Mouse (Mus musculus) embryonic facial prominence, embryonic 10.5 days (tissue): Measurements from ENCODE around the gene Kcnd1. TPM values are rescaled to one million over a fixed set of nuclear protein-coding genes. Genes with fewer than 3 reads are reported as not detected.

Experiments used
- DNase-seq: peaks from one replicate; pipeline ENCODE4 v3.0.0-alpha.2; 2017; ENCODE audit warnings: low spot score
- H3K27ac ChIP-seq: fragments of 300-500 bp; sonication (generic); replicated peaks from 2 replicates; pipeline ENCODE4 v1.5.1; 2016; ENCODE audit warnings: mild to moderate bottlenecking
- H3K27me3 ChIP-seq: fragments of 300-500 bp; sonication (generic); replicated peaks from 2 replicates; pipeline ENCODE4 v1.6.1; 2016; ENCODE audit warnings: low read depth, mild to moderate bottlenecking; ENCODE audit not compliant: poor library complexity, severe bottlenecking
- H3K36me3 ChIP-seq: fragments of 300-500 bp; sonication (generic); replicated peaks from 2 replicates; pipeline ENCODE4 v1.6.1; 2016; ENCODE audit warnings: mild to moderate bottlenecking, moderate library complexity
- H3K4me1 ChIP-seq: fragments of 300-500 bp; sonication (generic); 2 replicates; pipeline ENCODE4 v1.6.1; 2016
- H3K4me3 ChIP-seq: fragments of 300-500 bp; sonication (generic); 2 replicates; pipeline ENCODE4 v1.5.1; 2016; ENCODE audit warnings: mild to moderate bottlenecking, moderate library complexity
- H3K9me3 ChIP-seq: fragments of 300-500 bp; sonication (generic); 2 replicates; pipeline ENCODE4 v1.6.1; 2016; ENCODE audit warnings: mild to moderate bottlenecking
- WGBS: fragments of 180-500 bp; shearing (Covaris S2); methylation state at CpG from one replicate; pipeline ENCODE4 v1.1.7; 2016; 5-methylcytosine and 5-hydroxymethylcytosine counted together
- microRNA counts: library from miRNA; unstranded; fragments of <30 nt; microRNA quantifications from one replicate; lab custom pipeline; 2017
- microRNA-seq: library from miRNA; unstranded; fragments of <30 nt; microRNA quantifications from one replicate; pipeline ENCODE4, GENCODE M21; 2017
- polyA plus RNA-seq: library from polyadenylated mRNA; unstranded; fragments of >200 nt; fragmentation: Nextera tagmentation; extraction: Ambion mirVana; gene quantifications from 2 replicates; pipeline ENCODE4 v1.2.1, GENCODE M21; 2016

The Kcnd1 gene
- polyA plus RNA-seq, 1 experiment from 2014 or later = 1.4 TPM

DNA sequence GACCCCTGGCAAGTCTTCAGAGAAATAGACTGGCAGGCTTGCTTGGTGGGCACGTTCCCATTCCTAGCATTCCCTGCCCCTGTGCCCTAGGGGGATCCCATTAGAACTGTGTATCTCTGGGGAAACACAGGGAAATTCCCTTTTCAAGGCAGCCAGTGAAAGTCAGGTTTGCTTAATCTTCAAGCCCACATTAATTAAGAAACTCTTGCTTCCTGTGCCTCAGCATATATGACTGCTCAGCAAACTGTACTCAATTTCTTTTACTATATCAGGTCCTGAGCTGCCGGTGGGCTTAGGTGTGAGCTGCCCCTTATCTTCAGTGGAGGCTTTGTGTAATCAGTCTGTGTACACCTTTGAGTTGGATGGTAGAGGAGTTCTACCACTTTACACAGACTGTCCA, 43.7 kb downstream of the Kcnd1 start:
- peaks cover 16% of the 10 kb centered on the region for H3K36me3 ChIP-seq
- no peaks in the 10 kb centered on the region for H3K27me3 ChIP-seq
- 72% methylated on average over 2 of the region's 2 CpGs for WGBS
- no peak for DNase-seq
- no peak overlapping the region for H3K27ac ChIP-seq
- H3K4me3 ChIP-seq = no peak overlapping the region
- no peaks in the 10 kb centered on the region for H3K9me3 ChIP-seq
- no peaks in the 10 kb centered on the region for H3K4me1 ChIP-seq

GRCm38 (mm10) chrX:7867141-7867540, 45.1 kb downstream of the Kcnd1 start:
- DNase-seq = no peak
- H3K4me3 ChIP-seq = no peak overlapping the region
- H3K4me1 ChIP-seq = no peaks in the 10 kb centered on the region
- H3K27ac ChIP-seq = no peak overlapping the region
- WGBS = 92% methylated on average over 1 of the region's 1 CpGs
- H3K27me3 ChIP-seq = no peaks in the 10 kb centered on the region
- H3K36me3 ChIP-seq = peaks cover 24% of the 10 kb centered on the region
- no peaks in the 10 kb centered on the region for H3K9me3 ChIP-seq

DNA sequence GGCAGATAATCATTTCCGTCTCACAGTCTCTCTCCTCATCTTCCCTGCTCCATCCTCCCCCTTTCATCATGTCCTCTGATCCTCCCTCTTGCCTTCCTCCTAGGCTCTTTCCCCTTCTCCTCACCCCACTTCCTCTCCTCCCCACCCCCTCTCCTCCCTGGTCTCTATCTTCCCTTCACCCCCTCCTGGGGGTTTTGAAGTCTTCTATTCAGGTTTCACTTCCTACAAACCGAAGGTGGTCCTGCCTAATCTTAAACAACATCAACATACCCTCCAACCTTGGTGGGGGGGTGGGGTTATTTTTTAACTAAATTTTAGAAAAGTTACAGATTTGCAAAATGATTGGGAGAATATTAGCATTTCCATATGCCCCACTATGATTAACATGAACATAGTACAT, 46.4 kb downstream of the Kcnd1 start:
- peaks cover 3% of the 10 kb centered on the region for H3K9me3 ChIP-seq
- no peaks in the 10 kb centered on the region for H3K27me3 ChIP-seq
- WGBS = 39% methylated on average over 2 of the region's 2 CpGs
- H3K27ac ChIP-seq = no peak overlapping the region
- no peaks in the 10 kb centered on the region for H3K4me1 ChIP-seq
- no peak for DNase-seq
- peaks cover 38% of the 10 kb centered on the region for H3K36me3 ChIP-seq
- H3K4me3 ChIP-seq = no peak overlapping the region

- H3K4me1 ChIP-seq = no peaks in the 10 kb centered on the region
- H3K4me3 ChIP-seq = no peak overlapping the region
- H3K27me3 ChIP-seq = no peaks in the 10 kb centered on the region
- no peak for DNase-seq
- peaks cover 50% of the 10 kb centered on the region for H3K36me3 ChIP-seq
- 45% methylated on average over 3 of the region's 3 CpGs for WGBS
- no peak overlapping the region for H3K27ac ChIP-seq
- peaks cover 5% of the 10 kb centered on the region for H3K9me3 ChIP-seq
Measured at GRCm38 (mm10) chrX:7869826-7870225, 47.7 kb downstream of the Kcnd1 start.

DNA sequence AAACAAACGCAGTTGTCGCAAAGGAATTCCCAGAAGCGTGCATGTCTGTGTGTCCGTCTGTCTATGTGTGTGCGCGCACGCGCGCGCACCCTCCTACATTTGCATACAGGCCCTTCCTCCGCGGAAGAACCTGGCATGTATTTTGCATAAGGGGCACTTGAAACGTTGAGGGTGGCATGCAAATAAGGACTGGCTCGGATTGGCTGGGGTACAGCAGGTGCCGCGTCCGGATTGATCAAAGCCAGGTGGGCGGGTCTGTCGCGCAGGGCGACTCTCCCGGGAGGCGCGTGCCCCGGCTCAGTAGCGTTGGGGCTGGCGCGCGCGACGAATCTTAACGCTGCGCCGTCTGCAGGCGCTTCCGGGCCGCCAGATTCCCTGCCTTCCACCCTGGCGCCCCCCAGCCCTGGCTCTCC, 55.9 kb downstream of the Kcnd1 start, which contains the start of gene Pim2:
Gene Pim2 (plus strand): TSS at position 256 of the 413 bp plus-strand sequence.
- peaks cover 21% of the 10 kb centered on the region for H3K36me3 ChIP-seq
- H3K9me3 ChIP-seq = peaks cover 5% of the 10 kb centered on the region
- peaks cover 15% of the 10 kb centered on the region for H3K4me1 ChIP-seq
- peak within 1 kb of the TSS; percentile 63 for H3K4me3 ChIP-seq
- peak within 1 kb of the TSS; percentile 30; the same call in 1 of the 2 replicates for H3K27ac ChIP-seq
- no peaks in the 10 kb centered on the region for H3K27me3 ChIP-seq
- 13% methylated on average over 36 of the region's 38 CpGs for WGBS
- peak; percentile 87 for DNase-seq

DNA sequence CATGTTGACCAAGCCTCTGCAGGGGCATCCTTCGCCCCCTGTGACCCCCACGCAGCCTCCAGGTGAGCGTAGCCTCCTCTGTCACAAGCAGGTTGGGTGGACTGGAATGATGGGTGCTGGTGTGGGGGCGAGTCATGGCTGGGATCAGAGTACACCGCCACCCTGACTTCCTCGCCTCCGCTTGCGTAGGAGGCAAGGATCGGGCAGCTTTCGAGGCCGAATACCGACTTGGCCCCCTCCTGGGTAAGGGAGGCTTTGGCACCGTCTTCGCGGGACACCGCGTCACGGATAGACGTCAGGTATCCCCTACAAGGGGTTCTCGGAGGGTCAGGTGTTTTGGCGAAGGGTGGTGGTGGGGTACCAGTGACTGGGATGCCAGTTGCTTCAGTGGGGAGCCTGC, 56.4 kb downstream of the Kcnd1 start:
- Histone ChIP-seq H3K4me3 (peak overlapping the region; percentile 63), H3K27ac (peak overlapping the region; percentile 30; the same call in 1 of the 2 replicates), H3K9me3 (peaks cover 2% of the 10 kb centered on the region), H3K27me3 (no peaks in the 10 kb centered on the region), H3K36me3 (peaks cover 16% of the 10 kb centered on the region), H3K4me1 (peaks cover 15% of the 10 kb centered on the region)
- WGBS = 22% methylated on average over 21 of the region's 21 CpGs
- peak; percentile 13 for DNase-seq

DNA sequence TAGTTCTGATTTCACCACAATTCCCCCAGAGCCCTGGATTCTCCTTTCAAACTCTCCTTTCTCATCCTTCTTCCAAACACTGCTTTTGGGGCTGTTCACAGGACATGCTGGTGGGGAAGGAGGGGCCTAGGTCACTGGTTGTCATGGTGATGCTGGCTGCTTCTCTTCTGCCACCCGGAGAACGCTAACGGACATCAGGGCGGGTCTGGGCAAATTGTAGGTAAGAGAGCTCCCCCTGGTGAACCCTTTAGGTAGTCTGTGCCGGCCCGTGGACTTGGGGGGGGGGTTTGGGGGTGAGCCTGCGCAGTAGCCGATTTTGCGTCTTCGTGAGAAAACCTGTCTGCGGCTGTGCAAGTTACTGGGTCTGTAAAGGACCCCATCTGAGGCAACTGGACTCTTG, 57.7 kb downstream of the Kcnd1 start:
- Histone ChIP-seq H3K4me1 (peaks cover 17% of the 10 kb centered on the region), H3K27ac (no peak overlapping the region), H3K27me3 (no peaks in the 10 kb centered on the region), H3K9me3 (no peaks in the 10 kb centered on the region; the same call in 1 of the 2 replicates), H3K4me3 (peak overlapping the region; percentile 39), H3K36me3 (peaks cover 4% of the 10 kb centered on the region)
- WGBS = 18% methylated on average over 11 of the region's 11 CpGs
- peak; percentile 81 for DNase-seq

DNA sequence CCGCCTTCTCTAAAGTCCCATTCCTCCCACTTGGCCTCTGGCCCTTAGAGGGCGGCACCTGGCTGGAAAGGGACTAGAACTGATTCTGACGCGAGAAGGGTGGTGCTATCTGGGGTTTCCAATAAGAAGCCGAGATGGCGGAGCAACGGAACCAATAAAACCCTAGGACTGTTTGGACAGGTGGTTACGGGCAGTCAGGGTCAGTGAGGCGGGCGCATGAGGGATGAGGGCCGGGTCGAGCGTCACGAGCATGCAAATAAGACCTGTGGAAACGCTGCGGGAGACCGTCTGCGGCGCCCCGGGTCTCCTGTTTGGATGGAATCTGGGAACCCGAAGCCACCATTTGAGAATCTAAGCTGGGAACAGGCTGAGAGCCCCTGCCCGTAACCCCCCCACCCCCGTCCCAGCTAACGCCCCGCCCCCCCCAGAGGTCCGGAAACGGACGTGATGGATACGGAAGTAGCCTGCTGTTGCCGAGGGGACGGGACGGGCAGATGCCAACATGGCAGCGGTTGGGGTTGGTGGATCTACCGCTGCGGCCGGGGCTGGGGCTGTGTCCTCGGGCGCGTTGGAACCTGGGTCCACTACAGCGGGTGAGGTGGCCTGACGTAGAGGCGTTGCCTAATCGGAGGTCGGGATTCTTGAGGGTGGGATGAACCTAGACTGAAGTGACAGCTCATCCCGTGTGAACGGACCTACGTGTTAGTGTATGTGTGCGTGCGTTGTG, 61.9 kb downstream of the Kcnd1 start, which contains the start of gene Slc35a2:
Gene Slc35a2 (plus strand): TSS at position 188 of the 727 bp plus-strand sequence.
- peaks cover 7% of the 10 kb centered on the region for H3K36me3 ChIP-seq
- H3K27ac ChIP-seq = peak within 1 kb of the TSS; percentile 81
- H3K4me1 ChIP-seq = peaks cover 11% of the 10 kb centered on the region
- 13% methylated on average over 49 of the region's 49 CpGs for WGBS
- peak within 1 kb of the TSS; percentile 68 for H3K4me3 ChIP-seq
- H3K27me3 ChIP-seq = no peaks in the 10 kb centered on the region
- DNase-seq = peak; percentile 82
- H3K9me3 ChIP-seq = no peaks in the 10 kb centered on the region; the same call in 1 of the 2 replicates

MicroRNAs within 50 kb of the gene (microRNA counts, 519-probe panel; counts per million panel counts)
- 3,732 counts per million, percentile 74 among the panel's probes with 10 or more counts for microRNA mmu-miR-1198 (lab: Ali Mortazavi, UCI)

Small RNA genes lying within 50 kb of the gene (microRNA-seq; reads per million reads assigned to microRNA genes)
- gene Mir1198 = 16.2 reads per million, percentile 28 among the genes with 10 or more reads in this experiment

Other genes with a start within 250 kb of the Kcnd1 start
- 0.05 and 0.15 TPM in 2 replicates for gene Foxp3, start 248.6 kb upstream of the Kcnd1 start, polyA plus RNA-seq
- gene Ppp1r3f, start 248.0 kb upstream of the Kcnd1 start, polyA plus RNA-seq = 1.4 and 2.2 TPM in 2 replicates
- 36.0 and 36.6 TPM in 2 replicates for gene Ccdc22, start 216.8 kb upstream of the Kcnd1 start, polyA plus RNA-seq
- 0.05 and 0.06 TPM in 2 replicates for gene Cacna1f, start 215.2 kb upstream of the Kcnd1 start, polyA plus RNA-seq
- 9.3 and 9.7 TPM in 2 replicates for gene Syp, start 183.8 kb upstream of the Kcnd1 start, polyA plus RNA-seq
- 4.1 and 4.2 TPM in 2 replicates for gene Prickle3, start 165.0 kb upstream of the Kcnd1 start, polyA plus RNA-seq
- 49.7 TPM in 2 replicates for gene Plp2, start 150.9 kb upstream of the Kcnd1 start, polyA plus RNA-seq
- gene Magix, start 141.0 kb upstream of the Kcnd1 start, polyA plus RNA-seq = 0.09 TPM in 1 of 2 replicates, not detected in the other
- gene Gpkow, start 125.2 kb upstream of the Kcnd1 start, polyA plus RNA-seq = 40.2 and 40.3 TPM in 2 replicates
- 22.5 and 23.8 TPM in 2 replicates for gene Wdr45, start 108.0 kb upstream of the Kcnd1 start, polyA plus RNA-seq
- gene Gm45208, start 100.0 kb upstream of the Kcnd1 start, polyA plus RNA-seq = 0.36 and 0.61 TPM in 2 replicates
- 73.0 and 73.6 TPM in 2 replicates for gene Praf2, start 93.8 kb upstream of the Kcnd1 start, polyA plus RNA-seq
- gene Ccdc120, start 71.4 kb upstream of the Kcnd1 start, polyA plus RNA-seq = 20.3 and 22.1 TPM in 2 replicates
- gene Tfe3, start 59.7 kb upstream of the Kcnd1 start, polyA plus RNA-seq = 26.8 and 28.3 TPM in 2 replicates
- gene Gripap1, start 32.5 kb upstream of the Kcnd1 start, polyA plus RNA-seq = 42.5 and 45.3 TPM in 2 replicates
- 42.2 and 43.4 TPM in 2 replicates for gene Otud5, start 19.1 kb downstream of the Kcnd1 start, polyA plus RNA-seq
- 7.3 and 7.6 TPM in 2 replicates for gene Pim2, start 56.0 kb downstream of the Kcnd1 start, polyA plus RNA-seq
- gene Slc35a2, start 61.7 kb downstream of the Kcnd1 start, polyA plus RNA-seq = 23.4 and 25.7 TPM in 2 replicates
- 122 and 132 TPM in 2 replicates for gene Pqbp1, start 77.0 kb downstream of the Kcnd1 start, polyA plus RNA-seq
- 174 and 178 TPM in 2 replicates for gene Timm17b, start 77.1 kb downstream of the Kcnd1 start, polyA plus RNA-seq
- not detected in 2 replicates for gene Gm10491, start 85.5 kb downstream of the Kcnd1 start, polyA plus RNA-seq
- gene Gm10490, start 87.3 kb downstream of the Kcnd1 start, polyA plus RNA-seq = 0.51 TPM in 1 of 2 replicates, not detected in the other
- 3.0 and 4.5 TPM in 2 replicates for gene Pcsk1n, start 97.5 kb downstream of the Kcnd1 start, polyA plus RNA-seq
- gene Eras, start 106.3 kb downstream of the Kcnd1 start, polyA plus RNA-seq = 0.28 TPM in 1 of 2 replicates, not detected in the other
- gene Hdac6, start 125.6 kb downstream of the Kcnd1 start, polyA plus RNA-seq = 55.7 and 58.4 TPM in 2 replicates
- 5.2 and 5.6 TPM in 2 replicates for gene Gata1, start 155.8 kb downstream of the Kcnd1 start, polyA plus RNA-seq
- not detected in 2 replicates for gene Glod5, start 196.2 kb downstream of the Kcnd1 start, polyA plus RNA-seq